Mouse (Mus musculus): Measurements from ENCODE around the gene Zfp770. TPM values are rescaled to one million over a fixed set of nuclear protein-coding genes. Genes with fewer than 3 reads are reported as not detected.

The Zfp770 gene
- total RNA-seq, 2 experiments from 2014 or later, result 14.6 to 16.3 TPM

DNA sequence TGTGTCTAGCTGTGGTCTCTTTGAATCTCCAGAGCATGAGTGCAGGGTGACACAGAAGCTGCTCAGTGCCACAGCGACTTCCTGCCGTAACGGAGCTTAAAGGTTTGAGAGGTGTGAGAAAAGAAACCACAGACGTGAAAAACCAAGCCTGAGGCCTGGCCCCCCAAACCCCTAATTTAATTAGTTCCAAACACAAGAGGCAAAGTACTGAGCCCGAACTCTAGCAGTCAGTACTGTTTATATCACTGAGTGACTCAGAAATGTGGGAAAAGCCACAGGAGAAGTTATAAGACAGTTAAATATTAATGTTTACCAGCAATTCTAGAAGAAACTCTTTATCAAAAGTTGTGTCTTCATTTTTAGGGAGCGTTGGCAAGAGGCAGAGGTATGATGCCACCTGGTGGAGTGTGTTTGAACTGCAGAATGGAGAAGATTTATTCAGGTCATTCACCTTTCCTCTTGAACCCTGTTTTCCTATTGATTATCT, 55.9 kb downstream of the Zfp770 start:
- DNase-seq, result peak; percentile 35 to 51
- intact Hi-C loops (cut with DNase I), result loop anchor here (1.0 kb wide), 2 partner anchors 179 to 279 kb away; no protein-coding TSS in a partner anchor

DNA sequence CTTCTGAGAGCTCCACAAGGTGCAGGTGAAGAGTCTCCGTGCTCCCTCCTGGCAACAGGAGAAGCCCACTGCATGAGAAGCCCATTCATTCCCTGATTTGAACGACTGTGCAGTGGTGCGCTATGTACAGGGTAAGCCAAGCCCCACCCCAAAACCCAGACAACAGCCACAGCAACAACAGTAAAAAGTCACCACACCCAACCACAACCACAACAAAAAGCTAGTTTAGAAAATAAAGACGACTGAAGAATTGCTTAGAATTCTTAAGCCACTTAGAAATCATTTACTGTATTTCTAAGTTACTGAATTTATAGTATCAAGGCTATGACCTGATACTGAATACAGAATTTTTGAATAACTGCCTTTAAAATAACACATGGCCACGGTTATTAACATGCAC, 56.4 kb downstream of the Zfp770 start:
- intact Hi-C loops (cut with DNase I), result loop anchor here (1.0 kb wide), 2 partner anchors 179 to 279 kb away; no protein-coding TSS in a partner anchor
- no peak for DNase-seq

- intact Hi-C loops (cut with DNase I), result no loop called here
- DNase-seq, result no peak
These were observed 57.4 kb downstream of the Zfp770 start for GRCm38 (mm10) chr2:114143842-114144241.

Small RNA genes within 50 kb of the gene (microRNA-seq; reads per million reads assigned to microRNA genes)
- gene Mir7002 (ENCODE audit: borderline number of aligned reads in 2 of 2), result 0 reads per million in 2 experiments

Other genes with a start within 250 kb of the Zfp770 start
- not detected for gene Gjd2, start 187.8 kb downstream of the Zfp770 start, total RNA-seq (2021)
- gene Actc1, start 147.9 kb downstream of the Zfp770 start, total RNA-seq (2021), result over 10,000 TPM; 11,974 to 14,041 TPM
- 10 to 100 TPM; 18.1 to 19.3 TPM for gene Aqr, start 14.4 kb downstream of the Zfp770 start, total RNA-seq (2021)